Mouse (Mus musculus) stomach, embryonic 16.5 days (tissue): ENCODE measurements at regions not wholly inside any gene's neighbourhood (a gene's known extent, or its start where the extent isn't known, plus 50 kb on each side); places are given as distances from the start of the nearest gene placed in this dataset.

ENCODE experiments used
- ATAC-seq: fragments of 200-750 bp; cut with Nextera tagmentation; 2 replicates; pipeline ENCODE4 v1.8.0; 2017; ENCODE audit warnings: moderate number of reproducible peaks, moderate TSS enrichment; ENCODE audit not compliant: insufficient read depth, low FRiP score
- H3K27ac ChIP-seq: fragments of 300-500 bp; sonication (generic); 2 replicates; pipeline ENCODE4 v1.5.1; 2014; ENCODE audit warnings: low read length
- H3K27me3 ChIP-seq: fragments of 300-500 bp; sonication (generic); 2 replicates; pipeline ENCODE4 v1.6.1; 2014; ENCODE audit warnings: low read length, control low read depth, mixed read lengths; ENCODE audit not compliant: control insufficient read depth, insufficient read depth
- H3K36me3 ChIP-seq: fragments of 300-500 bp; sonication (generic); 2 replicates; pipeline ENCODE4 v1.6.1; 2014; ENCODE audit warnings: low read length; ENCODE audit not compliant: control insufficient read depth, insufficient read depth
- H3K4me1 ChIP-seq: fragments of 300-500 bp; sonication (generic); 2 replicates; pipeline ENCODE4 v1.6.1; 2014; ENCODE audit warnings: low read length, control low read depth, mixed read lengths; ENCODE audit not compliant: control insufficient read depth, insufficient read depth
- H3K4me2 ChIP-seq: fragments of 300-500 bp; sonication (generic); 2 replicates; pipeline ENCODE4 v1.6.1; 2014; ENCODE audit warnings: low read depth, low read length, mixed read lengths
- H3K4me3 ChIP-seq: fragments of 300-500 bp; sonication (generic); replicated peaks from 2 replicates; pipeline ENCODE4 v1.5.1; 2014; ENCODE audit warnings: mild to moderate bottlenecking, low read length
- H3K9ac ChIP-seq: fragments of 300-500 bp; sonication (generic); 2 replicates; pipeline ENCODE4 v1.6.1; 2014; ENCODE audit warnings: low read length
- H3K9me3 ChIP-seq: fragments of 300-500 bp; sonication (generic); replicated peaks from 2 replicates; pipeline ENCODE4 v1.6.1; 2016; ENCODE audit warnings: low read length, control low read depth; ENCODE audit not compliant: control insufficient read depth
- WGBS: fragments of 180-500 bp; shearing (Covaris S2); extraction: QIAGEN DNeasy Blood & Tissue Kit; methylation state at CpG from one replicate; pipeline ENCODE4 v1.1.7; 2014; 5-methylcytosine and 5-hydroxymethylcytosine counted together

DNA sequence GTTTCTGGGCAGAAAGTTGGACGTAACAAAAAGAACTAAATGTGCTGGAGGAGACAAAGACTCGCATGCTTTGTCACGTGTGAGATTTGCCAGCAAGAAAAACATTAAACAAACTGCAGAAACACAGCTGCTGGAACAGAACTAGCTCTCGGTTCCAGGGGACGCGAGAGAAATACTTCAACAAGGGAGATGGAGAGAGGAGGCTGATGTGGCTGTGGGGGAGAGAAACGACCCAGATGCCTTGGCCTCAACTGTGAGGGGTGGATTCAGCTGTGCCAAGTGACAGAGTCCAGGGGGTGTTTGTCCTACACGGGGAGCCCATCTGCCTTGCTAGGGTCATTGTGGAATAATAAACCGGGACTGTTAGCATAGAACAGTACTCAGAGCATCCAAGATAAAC lies 174.9 kb downstream of the Ktn1 start:
- ATAC-seq = no peak
- H3K9ac ChIP-seq = no peak overlapping the region

DNA sequence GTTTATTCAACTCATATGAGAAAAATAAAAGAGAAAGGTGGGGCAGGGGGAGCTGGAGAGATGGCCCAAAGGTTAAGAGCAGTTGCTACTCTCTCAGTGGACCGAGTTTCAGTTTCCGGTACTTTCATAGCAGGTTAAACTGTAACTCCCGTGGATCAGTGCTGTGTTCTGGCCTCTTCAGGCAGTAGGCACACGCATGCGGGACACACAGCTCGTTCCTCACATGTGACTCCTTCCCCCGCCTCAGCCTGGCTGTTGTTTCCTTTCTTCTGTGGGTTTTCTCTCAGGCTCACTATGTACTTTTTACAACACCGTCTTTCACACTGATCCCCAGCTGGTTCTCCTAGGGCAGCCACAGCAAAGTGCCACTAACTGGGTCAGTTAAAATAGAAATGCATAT lies 175.4 kb downstream of the Ktn1 start:
- ATAC-seq = no peak
- Histone ChIP-seq H3K27me3 (no peaks in the 10 kb centered on the region), H3K4me2 (no peak overlapping the region), H3K9me3 (no peaks in the 10 kb centered on the region), H3K4me1 (peaks cover 12% of the 10 kb centered on the region), H3K27ac (peak overlapping the region; percentile 0; the same call in 1 of the 2 replicates), H3K4me3 (no peak overlapping the region), H3K36me3 (no peaks in the 10 kb centered on the region), H3K9ac (no peak overlapping the region)
- 62% methylated on average over 8 of the region's 8 CpGs for WGBS

More for the DNA sequence above, 174.9 kb downstream of the Ktn1 start:
- no peaks in the 10 kb centered on the region for H3K36me3 ChIP-seq
- H3K27ac ChIP-seq = peak overlapping the region; percentile 0; the same call in 1 of the 2 replicates
- 38% methylated on average over 9 of the region's 9 CpGs for WGBS
- no peak overlapping the region for H3K4me3 ChIP-seq
- H3K4me2 ChIP-seq = no peak overlapping the region
- H3K9me3 ChIP-seq = no peaks in the 10 kb centered on the region
- H3K27me3 ChIP-seq = no peaks in the 10 kb centered on the region
- H3K4me1 ChIP-seq = peaks cover 12% of the 10 kb centered on the region

DNA sequence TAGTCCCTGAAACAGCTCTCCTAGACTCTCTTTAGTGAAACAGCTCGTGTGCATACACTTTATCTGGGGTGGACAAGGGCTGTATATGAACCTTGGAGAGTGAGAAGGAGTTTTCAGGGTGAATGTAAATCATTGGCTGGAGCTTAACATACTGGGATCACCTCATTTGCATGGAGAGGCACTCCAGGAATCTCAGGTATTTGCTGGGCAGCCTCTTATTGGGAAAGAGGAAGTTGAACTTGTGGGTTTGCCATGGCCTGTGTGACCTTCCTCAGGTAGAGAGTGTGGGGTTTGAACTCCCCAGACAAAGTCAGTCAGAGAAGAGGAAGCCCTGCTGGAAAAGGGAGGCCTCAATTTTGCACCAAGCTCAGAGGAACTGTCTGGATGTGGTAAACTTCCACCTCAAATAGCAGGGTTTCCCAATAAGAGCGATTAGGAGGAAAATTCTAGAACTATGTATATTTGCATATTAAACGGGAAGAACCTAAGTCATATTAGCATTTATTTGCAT lies 177.3 kb downstream of the Ktn1 start:
- Histone ChIP-seq H3K27ac (no peak overlapping the region), H3K4me3 (no peak overlapping the region), H3K9ac (no peak overlapping the region), H3K27me3 (no peaks in the 10 kb centered on the region), H3K4me1 (peaks cover 12% of the 10 kb centered on the region), H3K4me2 (no peak overlapping the region), H3K36me3 (no peaks in the 10 kb centered on the region), H3K9me3 (no peaks in the 10 kb centered on the region)
- WGBS = 78% methylated on average over 3 of the region's 3 CpGs
- ATAC-seq = no peak

DNA sequence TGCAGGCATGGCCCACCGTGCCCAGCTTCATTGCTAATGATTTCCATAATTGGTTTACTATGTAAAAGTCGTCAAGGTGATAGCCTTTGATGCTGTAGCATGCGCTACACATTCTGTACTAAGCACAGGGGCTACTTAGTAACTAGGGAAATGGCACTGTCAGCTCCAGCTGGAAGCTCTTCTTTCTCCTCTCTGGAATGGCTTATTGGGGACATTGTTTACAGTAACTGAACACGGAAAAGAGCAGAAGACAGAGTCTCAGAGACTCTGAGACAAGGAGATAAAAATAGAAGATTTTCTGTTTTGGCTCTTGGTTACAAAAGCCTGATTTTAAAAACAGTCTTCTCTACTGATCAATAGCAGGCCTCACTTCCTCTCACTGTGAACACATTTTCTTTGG lies 178.3 kb downstream of the Ktn1 start:
- WGBS = 48% methylated on average over 4 of the region's 4 CpGs
- Histone ChIP-seq H3K4me1 (peaks cover 12% of the 10 kb centered on the region), H3K9ac (no peak overlapping the region), H3K4me3 (no peak overlapping the region), H3K36me3 (no peaks in the 10 kb centered on the region), H3K27me3 (no peaks in the 10 kb centered on the region), H3K27ac (0 out of 2 replicates have a peak overlapping the region, but pooled peaks have one; percentile 46), H3K9me3 (no peaks in the 10 kb centered on the region), H3K4me2 (no peak overlapping the region)
- ATAC-seq = no peak

DNA sequence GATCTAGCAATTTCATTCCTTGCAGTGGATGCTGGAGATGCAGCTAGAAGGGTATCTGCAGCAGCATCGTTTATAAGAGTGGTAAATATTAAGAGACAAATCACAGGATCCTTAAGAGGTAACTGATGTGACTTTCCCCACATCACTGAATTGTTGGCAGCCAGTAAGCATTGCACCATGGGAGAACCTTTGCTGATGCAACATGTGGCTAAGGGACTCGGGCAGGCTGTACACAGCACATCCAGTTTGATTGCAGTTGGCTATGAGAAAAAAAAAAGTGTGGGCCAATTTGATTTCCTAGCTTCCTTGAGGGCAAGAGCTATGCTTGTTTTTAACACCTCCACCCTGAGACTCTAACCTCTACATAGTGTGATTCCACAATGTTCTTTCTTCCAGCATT lies 179.4 kb downstream of the Ktn1 start:
- Histone ChIP-seq H3K36me3 (no peaks in the 10 kb centered on the region), H3K4me3 (no peak overlapping the region), H3K4me1 (peaks cover 12% of the 10 kb centered on the region), H3K4me2 (no peak overlapping the region), H3K27ac (no peak overlapping the region), H3K27me3 (no peaks in the 10 kb centered on the region), H3K9me3 (no peaks in the 10 kb centered on the region), H3K9ac (no peak overlapping the region)
- ATAC-seq = no peak
- 83% methylated on average over 2 of the region's 2 CpGs for WGBS

- Histone ChIP-seq H3K4me3 (no peak overlapping the region), H3K27ac (no peak overlapping the region), H3K36me3 (no peaks in the 10 kb centered on the region), H3K27me3 (no peaks in the 10 kb centered on the region), H3K4me1 (no peaks in the 10 kb centered on the region), H3K4me2 (no peak overlapping the region), H3K9ac (no peak overlapping the region), H3K9me3 (no peaks in the 10 kb centered on the region)
- 81% methylated on average over 10 of the region's 10 CpGs for WGBS
- ATAC-seq = no peak
Observed at GRCm38 (mm10) chr14:47833696-47834095, 185.4 kb downstream of the Ktn1 start.

GRCm38 (mm10) chr14:47835408-47835807 lies 187.2 kb downstream of the Ktn1 start:
- Histone ChIP-seq H3K4me2 (no peak overlapping the region), H3K4me3 (no peak overlapping the region), H3K4me1 (no peaks in the 10 kb centered on the region), H3K9ac (no peak overlapping the region), H3K9me3 (no peaks in the 10 kb centered on the region), H3K27me3 (no peaks in the 10 kb centered on the region), H3K27ac (no peak overlapping the region), H3K36me3 (no peaks in the 10 kb centered on the region)
- no peak for ATAC-seq
- 73% methylated on average over 4 of the region's 4 CpGs for WGBS

GRCm38 (mm10) chr14:47839493-47840215 lies 191.4 kb downstream of the Ktn1 start:
- Histone ChIP-seq H3K36me3 (no peaks in the 10 kb centered on the region), H3K27ac (no peak overlapping the region; the same call in 1 of the 2 replicates), H3K4me2 (no peak overlapping the region), H3K9me3 (no peaks in the 10 kb centered on the region), H3K27me3 (no peaks in the 10 kb centered on the region), H3K4me1 (no peaks in the 10 kb centered on the region), H3K9ac (no peak overlapping the region), H3K4me3 (no peak overlapping the region)
- ATAC-seq = no peak
- WGBS = 51% methylated on average over 6 of the region's 6 CpGs

GRCm38 (mm10) chr14:47844366-47844765 lies 196.1 kb downstream of the Ktn1 start:
- Histone ChIP-seq H3K4me2 (no peak overlapping the region), H3K9me3 (no peaks in the 10 kb centered on the region), H3K4me3 (no peak overlapping the region), H3K4me1 (no peaks in the 10 kb centered on the region), H3K27me3 (no peaks in the 10 kb centered on the region), H3K9ac (no peak overlapping the region), H3K27ac (no peak overlapping the region), H3K36me3 (no peaks in the 10 kb centered on the region)
- 84% methylated on average over 1 of the region's 1 CpGs for WGBS
- ATAC-seq = no peak
